Mouse (Mus musculus): ENCODE results near the gene Dmrtb1. TPM values are rescaled to one million over a fixed set of nuclear protein-coding genes. Genes with fewer than 3 reads are reported as not detected.

Dmrtb1 gene
- polyA plus RNA-seq, 1 experiment from 2014 or later: not detected

DNA sequence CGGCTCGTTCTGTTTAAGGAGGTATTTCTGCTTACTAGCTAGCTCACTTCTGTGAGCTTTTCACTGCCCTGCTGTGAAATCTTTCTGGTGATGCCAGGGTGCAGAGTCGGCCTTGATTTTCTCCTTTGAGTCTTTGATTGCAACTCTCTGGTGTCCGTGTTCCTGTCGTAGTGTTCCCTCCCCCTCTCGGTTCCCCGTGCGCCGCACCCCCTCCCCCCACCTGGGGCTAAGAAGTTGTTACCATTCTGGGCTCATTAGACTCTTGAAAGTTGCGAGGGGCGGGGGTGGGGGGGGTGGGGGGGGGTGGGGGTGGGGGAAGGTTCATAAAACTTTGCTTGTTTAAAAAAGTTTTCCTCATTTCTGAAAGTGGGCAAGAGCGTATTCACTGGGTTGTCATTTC, 3.1 kb upstream of the Dmrtb1 start:
- Histone ChIP-seq H3K27me3 (replicated peaks; ENCODE audit: control insufficient read depth, insufficient read depth, low read length) (no peaks in the 10 kb centered on the region), H3K4me1 (replicated peaks; ENCODE audit: control insufficient read depth, insufficient read depth, low read length) (no peaks in the 10 kb centered on the region), H3K9ac (ENCODE audit: low read depth, low read length) (no peak overlapping the region), H3K36me3 (ENCODE audit: control insufficient read depth, insufficient read depth) (no peaks in the 10 kb centered on the region), H3K4me2 (replicated peaks; ENCODE audit: low read depth) (no peak overlapping the region), H3K9me3 (ENCODE audit: control insufficient read depth) (no peaks in the 10 kb centered on the region), H3K27ac (ENCODE audit: low read depth, low read length) (no peak overlapping the region), H3K4me3 (ENCODE audit: low read depth, low read length) (no peak overlapping the region)
- WGBS: 47% methylated on average over 12 of the region's 12 CpGs
- no peak for ATAC-seq
- no peak for TF ChIP-seq CTCF (IDR thresholded peaks at IDR 0.05; ENCODE audit: low read depth)

DNA sequence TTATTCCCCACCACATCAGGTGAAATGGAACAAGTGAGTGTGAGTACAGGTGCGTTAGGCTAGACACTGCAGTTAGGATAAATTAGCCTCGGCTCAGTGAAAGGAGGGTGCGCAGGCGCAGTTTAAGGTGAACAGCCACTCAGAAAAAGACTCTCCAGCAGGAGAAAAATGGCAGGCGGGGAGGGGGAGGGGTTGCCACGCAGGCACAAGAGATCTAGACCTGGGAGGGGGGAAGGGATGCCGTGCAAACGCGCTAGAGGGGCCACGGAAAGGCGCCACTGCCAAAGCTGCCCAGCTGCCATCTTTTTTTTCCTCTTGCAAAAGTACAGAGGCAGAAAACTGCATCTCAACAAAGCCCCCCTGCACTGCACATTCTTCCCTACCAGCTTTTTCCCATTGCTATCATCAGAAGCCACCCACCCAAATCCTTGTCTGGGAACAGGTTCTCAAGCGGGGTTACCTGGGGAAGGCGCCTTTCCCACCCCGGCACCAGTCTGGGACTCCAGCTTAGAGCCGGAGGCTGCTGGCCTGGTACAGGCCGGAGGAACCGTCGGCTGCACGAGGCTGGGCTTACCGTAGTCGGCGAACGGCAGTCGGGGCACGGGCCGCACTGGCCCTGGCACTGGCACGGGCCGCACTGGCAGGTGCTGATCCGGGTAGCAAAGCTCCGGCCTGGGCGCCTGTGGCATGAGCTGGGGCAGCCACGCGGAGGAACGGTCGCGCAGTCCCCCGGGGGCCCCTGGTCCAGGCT, 849 bp downstream of the Dmrtb1 start:
- no peak overlapping the region for H3K27ac ChIP-seq (ENCODE audit: low read depth, low read length)
- H3K4me2 ChIP-seq (replicated peaks; ENCODE audit: low read depth): no peak overlapping the region
- H3K36me3 ChIP-seq (ENCODE audit: control insufficient read depth, insufficient read depth): no peaks in the 10 kb centered on the region
- 91% methylated on average over 37 of the region's 37 CpGs for WGBS
- no peaks in the 10 kb centered on the region for H3K9me3 ChIP-seq (ENCODE audit: control insufficient read depth)
- no peak for ATAC-seq
- H3K4me3 ChIP-seq (ENCODE audit: low read depth, low read length): no peak overlapping the region
- no peak overlapping the region for H3K9ac ChIP-seq (ENCODE audit: low read depth, low read length)
- H3K27me3 ChIP-seq (replicated peaks; ENCODE audit: control insufficient read depth, insufficient read depth, low read length): no peaks in the 10 kb centered on the region; the same call in 1 of the 2 replicates
- no peaks in the 10 kb centered on the region for H3K4me1 ChIP-seq (replicated peaks; ENCODE audit: control insufficient read depth, insufficient read depth, low read length)
- no peak for TF ChIP-seq CTCF (IDR thresholded peaks at IDR 0.05; ENCODE audit: low read depth)

DNA sequence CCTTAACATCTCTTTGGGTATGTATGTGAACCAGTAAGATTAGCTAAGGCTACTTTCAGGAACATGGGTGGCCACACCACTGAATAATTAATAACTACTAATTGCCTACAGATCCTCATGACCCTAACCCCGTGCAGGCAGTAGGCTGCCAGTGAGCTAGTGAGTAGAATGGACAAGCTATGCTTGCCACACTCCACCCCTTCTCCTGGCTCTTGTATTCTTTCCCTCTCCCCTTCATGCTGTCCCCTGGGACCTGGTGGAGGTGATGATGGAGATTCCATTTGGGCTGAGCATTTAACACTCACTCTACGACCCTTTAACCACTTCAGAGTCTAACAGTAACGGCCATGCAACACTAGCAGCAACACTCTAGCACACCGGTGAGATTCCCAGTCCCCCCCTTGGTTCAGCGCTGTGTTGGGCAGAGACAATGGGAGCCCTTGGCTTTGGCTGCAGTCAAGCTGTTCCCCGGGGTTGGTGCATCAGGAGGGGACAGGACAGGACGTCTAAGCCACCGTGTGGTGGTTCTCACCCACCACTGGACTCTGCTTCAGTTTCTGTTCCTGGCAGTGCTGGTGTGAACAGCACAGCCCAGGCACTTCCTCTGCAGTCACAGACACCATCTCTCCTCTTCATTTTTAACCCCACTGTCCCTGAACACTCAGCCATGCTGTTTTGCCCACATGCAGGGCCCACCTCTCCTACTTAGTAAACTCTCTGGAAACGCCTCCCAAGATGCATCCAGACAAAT, 2.8 kb downstream of the Dmrtb1 start:
- WGBS: 58% methylated on average over 9 of the region's 9 CpGs
- no peaks in the 10 kb centered on the region for H3K36me3 ChIP-seq (ENCODE audit: control insufficient read depth, insufficient read depth)
- no peak overlapping the region for H3K4me3 ChIP-seq (ENCODE audit: low read depth, low read length)
- no peaks in the 10 kb centered on the region for H3K9me3 ChIP-seq (ENCODE audit: control insufficient read depth)
- ATAC-seq: no peak
- no peaks in the 10 kb centered on the region for H3K4me1 ChIP-seq (replicated peaks; ENCODE audit: control insufficient read depth, insufficient read depth, low read length)
- H3K4me2 ChIP-seq (replicated peaks; ENCODE audit: low read depth): no peak overlapping the region
- H3K27ac ChIP-seq (ENCODE audit: low read depth, low read length): no peak overlapping the region
- no peak overlapping the region for H3K9ac ChIP-seq (ENCODE audit: low read depth, low read length)
- H3K27me3 ChIP-seq (replicated peaks; ENCODE audit: control insufficient read depth, insufficient read depth, low read length): no peaks in the 10 kb centered on the region; the same call in 1 of the 2 replicates
- no peak for TF ChIP-seq CTCF (IDR thresholded peaks at IDR 0.05; ENCODE audit: low read depth)

DNA sequence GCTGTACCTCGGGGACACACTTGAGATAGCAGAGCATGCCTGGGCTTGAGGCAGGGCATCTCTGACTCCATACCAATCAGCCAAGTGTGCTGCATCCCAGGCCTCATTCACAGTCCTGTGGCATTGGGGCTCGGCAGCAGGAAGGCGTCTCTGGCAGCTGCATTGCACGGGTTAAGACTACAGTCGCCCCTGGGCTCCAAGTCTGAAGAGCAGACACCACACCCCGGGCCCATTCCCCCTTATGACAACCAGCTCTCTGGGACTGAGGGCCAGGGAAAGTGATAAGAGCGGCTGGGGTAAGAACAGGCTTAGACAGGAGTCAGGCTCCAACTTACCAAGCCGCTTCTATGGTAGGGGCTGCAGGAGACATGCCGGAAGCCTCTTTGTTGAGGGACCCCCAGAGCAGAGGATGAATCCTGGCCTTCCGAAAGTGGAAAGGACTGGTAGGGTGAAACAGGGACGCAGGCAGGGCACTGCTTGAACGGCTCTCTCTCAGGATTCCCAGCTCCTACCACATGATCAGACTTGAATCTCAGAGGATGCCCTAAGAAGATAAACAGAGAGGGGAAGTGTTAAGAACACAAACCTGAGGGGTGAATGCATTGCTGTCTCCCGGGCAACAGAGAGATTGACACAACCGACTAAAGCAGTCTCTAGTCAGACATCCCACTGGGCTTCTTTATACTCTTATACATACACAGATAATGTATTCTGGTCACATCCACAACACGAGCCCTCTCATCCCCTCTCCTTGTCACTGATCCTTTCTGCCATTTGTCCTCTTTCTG, 3.5 kb downstream of the Dmrtb1 start:
- Histone ChIP-seq H3K36me3 (ENCODE audit: control insufficient read depth, insufficient read depth) (no peaks in the 10 kb centered on the region), H3K4me3 (ENCODE audit: low read depth, low read length) (no peak overlapping the region), H3K27ac (ENCODE audit: low read depth, low read length) (no peak overlapping the region), H3K9ac (ENCODE audit: low read depth, low read length) (no peak overlapping the region), H3K9me3 (ENCODE audit: control insufficient read depth) (no peaks in the 10 kb centered on the region), H3K27me3 (replicated peaks; ENCODE audit: control insufficient read depth, insufficient read depth, low read length) (no peaks in the 10 kb centered on the region; the same call in 1 of the 2 replicates), H3K4me2 (replicated peaks; ENCODE audit: low read depth) (no peak overlapping the region), H3K4me1 (replicated peaks; ENCODE audit: control insufficient read depth, insufficient read depth, low read length) (no peaks in the 10 kb centered on the region)
- WGBS: 48% methylated on average over 15 of the region's 15 CpGs
- no peak for ATAC-seq
- no peak for TF ChIP-seq CTCF (IDR thresholded peaks at IDR 0.05; ENCODE audit: low read depth)

DNA sequence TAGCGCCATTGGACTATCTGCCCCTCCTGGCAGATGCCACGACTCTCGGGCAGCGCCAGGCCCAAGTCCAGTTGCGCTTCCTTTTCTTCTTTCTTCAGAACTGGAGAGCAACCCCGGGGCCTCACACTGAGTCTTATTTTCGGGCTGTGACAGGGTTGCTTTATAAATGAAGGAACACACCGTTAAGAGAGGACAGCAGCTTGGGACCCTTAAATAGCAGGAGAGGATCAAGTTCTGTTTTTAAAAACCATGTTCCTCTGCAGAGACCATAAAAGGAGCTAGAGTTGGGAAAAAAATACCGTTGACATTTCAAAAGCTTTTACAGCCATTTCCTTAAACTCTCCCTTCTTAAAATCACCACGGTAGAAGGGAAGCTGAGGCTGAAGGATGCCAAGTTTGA, 8.4 kb downstream of the Dmrtb1 start:
- Histone ChIP-seq H3K4me1 (replicated peaks; ENCODE audit: control insufficient read depth, insufficient read depth, low read length) (no peaks in the 10 kb centered on the region), H3K4me3 (ENCODE audit: low read depth, low read length) (no peak overlapping the region), H3K27me3 (replicated peaks; ENCODE audit: control insufficient read depth, insufficient read depth, low read length) (peaks cover 10% of the 10 kb centered on the region; the same call in 1 of the 2 replicates), H3K9me3 (ENCODE audit: control insufficient read depth) (no peaks in the 10 kb centered on the region), H3K27ac (ENCODE audit: low read depth, low read length) (no peak overlapping the region), H3K36me3 (ENCODE audit: control insufficient read depth, insufficient read depth) (no peaks in the 10 kb centered on the region), H3K9ac (ENCODE audit: low read depth, low read length) (no peak overlapping the region), H3K4me2 (replicated peaks; ENCODE audit: low read depth) (no peak overlapping the region)
- TF ChIP-seq CTCF (IDR thresholded peaks at IDR 0.05; ENCODE audit: low read depth): no peak
- WGBS: 61% methylated on average over 10 of the region's 10 CpGs
- no peak for ATAC-seq

DNA sequence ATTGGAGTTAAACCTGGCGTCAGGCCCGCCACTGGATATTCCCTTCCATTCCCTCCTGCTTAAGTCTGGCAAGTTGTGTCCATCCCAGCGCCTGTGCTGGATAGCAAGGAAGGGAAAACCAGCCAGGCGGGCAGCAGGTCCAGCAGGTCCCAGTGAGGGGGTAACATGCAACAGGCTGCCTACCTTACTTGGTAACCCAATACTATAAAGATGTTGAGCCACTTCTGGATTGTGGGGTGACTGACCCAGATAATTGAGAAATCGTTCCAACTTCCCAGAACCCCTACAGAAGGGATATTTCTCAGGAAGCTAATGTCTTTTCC, 9.7 kb downstream of the Dmrtb1 start:
- Histone ChIP-seq H3K4me1 (replicated peaks; ENCODE audit: control insufficient read depth, insufficient read depth, low read length) (no peaks in the 10 kb centered on the region), H3K4me3 (ENCODE audit: low read depth, low read length) (no peak overlapping the region), H3K9ac (ENCODE audit: low read depth, low read length) (no peak overlapping the region), H3K27me3 (replicated peaks; ENCODE audit: control insufficient read depth, insufficient read depth, low read length) (peaks cover 10% of the 10 kb centered on the region; the same call in 1 of the 2 replicates), H3K4me2 (replicated peaks; ENCODE audit: low read depth) (no peak overlapping the region), H3K9me3 (ENCODE audit: control insufficient read depth) (no peaks in the 10 kb centered on the region), H3K36me3 (ENCODE audit: control insufficient read depth, insufficient read depth) (no peaks in the 10 kb centered on the region), H3K27ac (ENCODE audit: low read depth, low read length) (no peak overlapping the region)
- no peak for TF ChIP-seq CTCF (IDR thresholded peaks at IDR 0.05; ENCODE audit: low read depth)
- 0 out of 2 replicates have a peak, but pooled peaks have one; percentile 10 for ATAC-seq
- 23% methylated on average over 5 of the region's 5 CpGs for WGBS

All from intestine, postnatal 0 days (tissue).